Mouse (Mus musculus): Measurements from ENCODE around the gene Hoxa3. TPM values are rescaled to one million over a fixed set of nuclear protein-coding genes. Genes with fewer than 3 reads are reported as not detected.
A peak's percentile ranks its signal among the peaks of the same experiment; 100 is the strongest.

The Hoxa3 gene
- polyA plus RNA-seq, 1 experiment from 2014 or later = 3.7 TPM

GRCm38 (mm10) chr6:52174968-52175751 lies 38.0 kb downstream of the Hoxa3 start:
- H3K27me3 ChIP-seq (ENCODE audit: insufficient read depth, poor library complexity, severe bottlenecking) = peaks cover 100% of the 10 kb centered on the region
- H3K4me1 ChIP-seq = peaks cover 41% of the 10 kb centered on the region
- no peaks in the 10 kb centered on the region for H3K36me3 ChIP-seq
- peak; percentile 78 for DNase-seq (ENCODE audit: low spot score)
- H3K4me3 ChIP-seq = peak overlapping the region; percentile 62
- WGBS = 1% methylated on average over 41 of the region's 41 CpGs
- peak overlapping the region; percentile 87 for H3K27ac ChIP-seq
- H3K9me3 ChIP-seq = no peaks in the 10 kb centered on the region

- H3K9me3 ChIP-seq = no peaks in the 10 kb centered on the region
- DNase-seq (ENCODE audit: low spot score) = no peak
- H3K27me3 ChIP-seq (ENCODE audit: insufficient read depth, poor library complexity, severe bottlenecking) = peaks cover 99% of the 10 kb centered on the region
- H3K4me3 ChIP-seq = peak overlapping the region; percentile 62
- 0 out of 2 replicates have a peak overlapping the region, but pooled peaks have one; percentile 32 for H3K27ac ChIP-seq
- WGBS = 2% methylated on average over 4 of the region's 4 CpGs
- no peaks in the 10 kb centered on the region for H3K36me3 ChIP-seq
- H3K4me1 ChIP-seq = peaks cover 49% of the 10 kb centered on the region
These were observed 39.5 kb downstream of the Hoxa3 start for GRCm38 (mm10) chr6:52173648-52174047.

- under 1% methylated on average over 35 of the region's 35 CpGs for WGBS
- H3K36me3 ChIP-seq = no peaks in the 10 kb centered on the region
- H3K27ac ChIP-seq = peak overlapping the region; percentile 82
- peak; percentile 84 for DNase-seq (ENCODE audit: low spot score)
- H3K27me3 ChIP-seq (ENCODE audit: insufficient read depth, poor library complexity, severe bottlenecking) = peaks cover 99% of the 10 kb centered on the region
- H3K9me3 ChIP-seq = no peaks in the 10 kb centered on the region
- peak overlapping the region; percentile 62 for H3K4me3 ChIP-seq
- peaks cover 50% of the 10 kb centered on the region for H3K4me1 ChIP-seq
These were observed 40.6 kb downstream of the Hoxa3 start for GRCm38 (mm10) chr6:52172501-52172900.

GRCm38 (mm10) chr6:52171938-52172337 lies 41.2 kb downstream of the Hoxa3 start:
- Histone ChIP-seq H3K4me3 (peak overlapping the region; percentile 62), H3K27me3 (ENCODE audit: insufficient read depth, poor library complexity, severe bottlenecking) (peaks cover 99% of the 10 kb centered on the region), H3K9me3 (no peaks in the 10 kb centered on the region), H3K27ac (peak overlapping the region; percentile 82), H3K4me1 (peaks cover 47% of the 10 kb centered on the region), H3K36me3 (no peaks in the 10 kb centered on the region)
- DNase-seq (ENCODE audit: low spot score) = no peak
- WGBS = 9% methylated on average over 7 of the region's 7 CpGs

- 8% methylated on average over 4 of the region's 4 CpGs for WGBS
These were observed 41.8 kb downstream of the Hoxa3 start for GRCm38 (mm10) chr6:52171331-52171730.

GRCm38 (mm10) chr6:52170898-52171223 lies 42.3 kb downstream of the Hoxa3 start:
- Histone ChIP-seq H3K36me3 (no peaks in the 10 kb centered on the region), H3K4me1 (peaks cover 48% of the 10 kb centered on the region), H3K4me3 (peak overlapping the region; percentile 45), H3K9me3 (no peaks in the 10 kb centered on the region), H3K27ac (peak overlapping the region; percentile 82), H3K27me3 (ENCODE audit: insufficient read depth, poor library complexity, severe bottlenecking) (peaks cover 99% of the 10 kb centered on the region)
- no peak for DNase-seq (ENCODE audit: low spot score)
- 9% methylated on average over 5 of the region's 5 CpGs for WGBS

More at GRCm38 (mm10) chr6:52171331-52171730, 41.8 kb downstream of the Hoxa3 start:
- Histone ChIP-seq H3K36me3 (no peaks in the 10 kb centered on the region), H3K27ac (peak overlapping the region; percentile 82; the same call in 1 of the 2 replicates), H3K4me1 (peaks cover 47% of the 10 kb centered on the region), H3K9me3 (no peaks in the 10 kb centered on the region), H3K27me3 (ENCODE audit: insufficient read depth, poor library complexity, severe bottlenecking) (peaks cover 99% of the 10 kb centered on the region), H3K4me3 (no peak overlapping the region)
- DNase-seq (ENCODE audit: low spot score) = no peak

- no peaks in the 10 kb centered on the region for H3K36me3 ChIP-seq
- peak overlapping the region; percentile 82 for H3K27ac ChIP-seq
- peak; percentile 74 for DNase-seq (ENCODE audit: low spot score)
- H3K4me3 ChIP-seq = peak overlapping the region; percentile 45
- peaks cover 47% of the 10 kb centered on the region for H3K4me1 ChIP-seq
- no peaks in the 10 kb centered on the region for H3K9me3 ChIP-seq
- H3K27me3 ChIP-seq (ENCODE audit: insufficient read depth, poor library complexity, severe bottlenecking) = peaks cover 99% of the 10 kb centered on the region
- 3% methylated on average over 40 of the region's 40 CpGs for WGBS
These were observed 42.8 kb downstream of the Hoxa3 start for GRCm38 (mm10) chr6:52170166-52170897.

- peaks cover 44% of the 10 kb centered on the region for H3K4me1 ChIP-seq
- WGBS = 8% methylated on average over 16 of the region's 16 CpGs
- no peaks in the 10 kb centered on the region for H3K9me3 ChIP-seq
- no peaks in the 10 kb centered on the region for H3K36me3 ChIP-seq
- peak overlapping the region; percentile 82 for H3K27ac ChIP-seq
- peak overlapping the region; percentile 45 for H3K4me3 ChIP-seq
- peak; percentile 73 for DNase-seq (ENCODE audit: low spot score)
- peaks cover 99% of the 10 kb centered on the region for H3K27me3 ChIP-seq (ENCODE audit: insufficient read depth, poor library complexity, severe bottlenecking)
These were observed 43.5 kb downstream of the Hoxa3 start for GRCm38 (mm10) chr6:52169499-52170165.

- Histone ChIP-seq H3K4me3 (peak overlapping the region; percentile 58), H3K4me1 (peaks cover 54% of the 10 kb centered on the region), H3K27me3 (ENCODE audit: insufficient read depth, poor library complexity, severe bottlenecking) (peaks cover 98% of the 10 kb centered on the region), H3K9me3 (no peaks in the 10 kb centered on the region), H3K27ac (peak overlapping the region; percentile 76), H3K36me3 (no peaks in the 10 kb centered on the region)
- 3% methylated on average over 42 of the region's 42 CpGs for WGBS
- no peak for DNase-seq (ENCODE audit: low spot score)
These were observed 44.7 kb downstream of the Hoxa3 start for GRCm38 (mm10) chr6:52168191-52169055.

GRCm38 (mm10) chr6:52167736-52168161 lies 45.4 kb downstream of the Hoxa3 start:
- Histone ChIP-seq H3K4me3 (peak overlapping the region; percentile 58), H3K9me3 (no peaks in the 10 kb centered on the region), H3K36me3 (no peaks in the 10 kb centered on the region), H3K27ac (peak overlapping the region; percentile 76), H3K4me1 (peaks cover 52% of the 10 kb centered on the region), H3K27me3 (ENCODE audit: insufficient read depth, poor library complexity, severe bottlenecking) (peaks cover 98% of the 10 kb centered on the region)
- WGBS = 7% methylated on average over 14 of the region's 14 CpGs
- DNase-seq (ENCODE audit: low spot score) = no peak

- DNase-seq (ENCODE audit: low spot score) = no peak
- WGBS = 23% methylated on average over 1 of the region's 1 CpGs
- Histone ChIP-seq H3K27me3 (ENCODE audit: insufficient read depth, poor library complexity, severe bottlenecking) (peaks cover 96% of the 10 kb centered on the region), H3K27ac (peak overlapping the region; percentile 76), H3K4me3 (peak overlapping the region; percentile 58), H3K36me3 (no peaks in the 10 kb centered on the region), H3K9me3 (no peaks in the 10 kb centered on the region), H3K4me1 (peaks cover 46% of the 10 kb centered on the region)
These were observed 46.0 kb downstream of the Hoxa3 start for GRCm38 (mm10) chr6:52167176-52167575.

Measured in heart, embryonic 10.5 days (tissue).